Mouse (Mus musculus) gastrocnemius, adult 2 months (tissue): ENCODE data around the gene R3hdml. TPM values are rescaled to one million over a fixed set of nuclear protein-coding genes. Genes with fewer than 3 reads are reported as not detected.
A peak's percentile ranks its signal among the peaks of the same experiment; 100 is the strongest.

ENCODE experiments used
- DNase-seq: peaks from one replicate; pipeline ENCODE4 v3.0.0; 2022
- H3K27ac ChIP-seq: fragments of 200-600 bp; 2 replicates; pipeline ENCODE4 v1.8.1; 2022; ENCODE audit warnings: mild to moderate bottlenecking
- H3K4me3 ChIP-seq: fragments of 200-600 bp; 2 replicates; pipeline ENCODE4 v1.8.1; 2022; ENCODE audit warnings: mild to moderate bottlenecking, moderate library complexity
- CTCF ChIP-seq: fragments of 200-600 bp; IDR thresholded peaks from 2 replicates; pipeline ENCODE4 v1.8.1; 2022; ENCODE audit warnings: antibody characterized with exemption, mild to moderate bottlenecking, moderate library complexity
- intact Hi-C: fragments of 180-260 bp; cut with DNase I; formaldehyde crosslinking; loops from one replicate; pipeline ENCODE4 v1.15.1; 2025
- total RNA-seq, 2 experiments: library from RNA; stranded (reverse); gene quantifications; 2 replicates each; pipeline ENCODE4 v1.2.3; 2021

R3hdml gene
- total RNA-seq, 2 experiments from 2014 or later, result not detected

GRCm38 (mm10) chr2:163487360-163487759 is 4.8 kb upstream of the R3hdml start:
- no peak overlapping the region for H3K27ac ChIP-seq
- intact Hi-C loops, result no loop called here
- no peak for TF ChIP-seq CTCF
- no peak for DNase-seq
- no peak overlapping the region for H3K4me3 ChIP-seq

GRCm38 (mm10) chr2:163489725-163490291 is 2.3 kb upstream of the R3hdml start:
- no peak overlapping the region for H3K4me3 ChIP-seq
- no peak for TF ChIP-seq CTCF
- intact Hi-C loops, result no loop called here
- DNase-seq, result no peak
- H3K27ac ChIP-seq, result no peak overlapping the region

GRCm38 (mm10) chr2:163490656-163491055 is 1.5 kb upstream of the R3hdml start:
- Histone ChIP-seq H3K4me3 (no peak overlapping the region), H3K27ac (no peak overlapping the region)
- intact Hi-C loops, result no loop called here
- TF ChIP-seq CTCF, result no peak
- DNase-seq, result no peak

- DNase-seq, result no peak
- no peak overlapping the region for H3K4me3 ChIP-seq
- no peak overlapping the region for H3K27ac ChIP-seq
- intact Hi-C loops, result no loop called here
- no peak for TF ChIP-seq CTCF
These were observed 767 bp upstream of the R3hdml start for GRCm38 (mm10) chr2:163491351-163491750.

GRCm38 (mm10) chr2:163493031-163493430 is 913 bp downstream of the R3hdml start:
- H3K27ac ChIP-seq, result no peak overlapping the region
- DNase-seq, result no peak
- intact Hi-C loops, result no loop called here
- H3K4me3 ChIP-seq, result no peak overlapping the region
- TF ChIP-seq CTCF, result no peak

- DNase-seq, result no peak
- Histone ChIP-seq H3K27ac (no peak overlapping the region), H3K4me3 (no peak overlapping the region)
- no peak for TF ChIP-seq CTCF
- intact Hi-C loops, result no loop called here
These were observed 1.9 kb downstream of the R3hdml start for GRCm38 (mm10) chr2:163493976-163494375.

GRCm38 (mm10) chr2:163494456-163494855 is 2.3 kb downstream of the R3hdml start:
- H3K27ac ChIP-seq, result no peak overlapping the region
- DNase-seq, result no peak
- intact Hi-C loops, result no loop called here
- H3K4me3 ChIP-seq, result no peak overlapping the region
- no peak for TF ChIP-seq CTCF

- TF ChIP-seq CTCF, result no peak
- Histone ChIP-seq H3K27ac (no peak overlapping the region), H3K4me3 (no peak overlapping the region)
- no peak for DNase-seq
- intact Hi-C loops, result no loop called here
These were observed 10.1 kb downstream of the R3hdml start for GRCm38 (mm10) chr2:163502219-163502618.

- no peak for TF ChIP-seq CTCF
- Histone ChIP-seq H3K4me3 (no peak overlapping the region), H3K27ac (no peak overlapping the region)
- DNase-seq, result no peak
- intact Hi-C loops, result no loop called here
These were observed 11.1 kb downstream of the R3hdml start for GRCm38 (mm10) chr2:163503191-163503590.

GRCm38 (mm10) chr2:163506300-163507004 is 14.3 kb downstream of the R3hdml start, which contains the start of gene Hnf4a:
Gene Hnf4a, plus strand, starts transcription at chr2:163506808.
- no peak within 1 kb of the TSS for H3K27ac ChIP-seq
- no peak for TF ChIP-seq CTCF
- H3K4me3 ChIP-seq, result no peak within 1 kb of the TSS
- DNase-seq, result no peak
- intact Hi-C loops, result no loop called here

GRCm38 (mm10) chr2:163525761-163526243 is 33.7 kb downstream of the R3hdml start:
- peak; percentile 12; the same call in 1 of the 2 replicates for TF ChIP-seq CTCF
- Histone ChIP-seq H3K27ac (no peak overlapping the region), H3K4me3 (no peak overlapping the region)
- DNase-seq, result no peak
- intact Hi-C loops, result no loop called here

- DNase-seq, result no peak
- Histone ChIP-seq H3K4me3 (no peak overlapping the region), H3K27ac (no peak overlapping the region)
- intact Hi-C loops, result no loop called here
- no peak for TF ChIP-seq CTCF
These were observed 35.4 kb downstream of the R3hdml start for GRCm38 (mm10) chr2:163527497-163527896.

GRCm38 (mm10) chr2:163530418-163530817 is 38.3 kb downstream of the R3hdml start:
- no peak for TF ChIP-seq CTCF
- intact Hi-C loops, result loop anchor here (10.0 kb wide), 1 partner anchor 194 kb away; no protein-coding TSS in a partner anchor
- Histone ChIP-seq H3K4me3 (no peak overlapping the region), H3K27ac (no peak overlapping the region)
- no peak for DNase-seq
